ENCODE assay signal across 13 mouse cellular contexts in genomic region chr17:80808069-80808468, GRCm38 (mm10).
DNase-seq lines count a peak whose midpoint lies in the region; ATAC-seq and TF ChIP-seq lines count a peak whose summit lies in the region.
"Had no signal": no experiment of that assay in that cellular context is flagged by ENCODE, and none has a peak within 500 bp of the region (broad histone marks: within the 10 kb centered on the region; RNA-seq: fewer than 3 reads in every experiment).

No protein-coding gene starts in this region.

- H3K9ac ChIP-seq in intestine, embryonic 15.5 days, result no peak overlapping the region
- H3K9ac ChIP-seq in intestine, postnatal 0 days (ENCODE audit: low read depth, low read length), result no peak overlapping the region
- no peak overlapping the region for H3K9ac ChIP-seq in ES-E14 (ENCODE audit: insufficient read depth, low read depth, low read length, poor library complexity, severe bottlenecking)
- H3K9ac ChIP-seq: hindbrain, embryonic 15.5 days; liver, embryonic 14.5 days; midbrain, embryonic 13.5 days; neural tube, embryonic 15.5 days had no signal

- H3K4me3 ChIP-seq in intestine, embryonic 15.5 days (replicated peaks), result no peak overlapping the region
- no peak overlapping the region for H3K4me3 ChIP-seq in intestine, postnatal 0 days (ENCODE audit: low read depth, low read length)
- no peak overlapping the region for H3K4me3 ChIP-seq in ES-E14 (ENCODE audit: insufficient read depth in 1 of 2, low read depth in 1 of 2, low read length in 2 of 2, poor library complexity in 1 of 2, severe bottlenecking in 1 of 2)
- no peak overlapping the region for H3K4me3 ChIP-seq in embryonic fibroblast, embryonic 13.5 days (ENCODE audit: insufficient read depth, low read length)
- H3K4me3 ChIP-seq: hindbrain, embryonic 15.5 days; midbrain, embryonic 13.5 days; neural tube, embryonic 15.5 days had no signal

- ATAC-seq in intestine, embryonic 15.5 days, result peak; percentile 31; the same call in 1 of the 2 replicates
- ATAC-seq in intestine, postnatal 0 days, result no peak
- ATAC-seq: midbrain, embryonic 13.5 days had no signal

- no peaks in the 10 kb centered on the region for H3K27me3 ChIP-seq in intestine, embryonic 15.5 days (replicated peaks)
- no peaks in the 10 kb centered on the region for H3K27me3 ChIP-seq in intestine, postnatal 0 days (replicated peaks; ENCODE audit: control insufficient read depth, insufficient read depth, low read length)
- H3K27me3 ChIP-seq: hindbrain, embryonic 15.5 days; midbrain, embryonic 13.5 days; neural tube, embryonic 15.5 days had no signal

- H3K9me3 ChIP-seq in intestine, embryonic 15.5 days, result no peaks in the 10 kb centered on the region
- no peaks in the 10 kb centered on the region for H3K9me3 ChIP-seq in intestine, postnatal 0 days (ENCODE audit: control insufficient read depth)
- H3K9me3 ChIP-seq in ES-E14 (ENCODE audit: control insufficient read depth, insufficient read depth, low read depth, low read length), result no peaks in the 10 kb centered on the region
- H3K9me3 ChIP-seq: hindbrain, embryonic 15.5 days; midbrain, embryonic 13.5 days; neural tube, embryonic 15.5 days had no signal

- H3K4me2 ChIP-seq in intestine, embryonic 15.5 days (replicated peaks), result no peak overlapping the region
- no peak overlapping the region for H3K4me2 ChIP-seq in intestine, postnatal 0 days (replicated peaks; ENCODE audit: low read depth)
- H3K4me2 ChIP-seq: hindbrain, embryonic 15.5 days; midbrain, embryonic 13.5 days; neural tube, embryonic 15.5 days had no signal

- H3K4me1 ChIP-seq in intestine, embryonic 15.5 days (replicated peaks), result no peaks in the 10 kb centered on the region
- H3K4me1 ChIP-seq in intestine, postnatal 0 days (replicated peaks; ENCODE audit: control insufficient read depth, insufficient read depth, low read length), result no peaks in the 10 kb centered on the region
- 0 out of 4 replicates have a peak, but pooled peaks cover 0 to 1% of the 10 kb centered on the region in 2 experiments for H3K4me1 ChIP-seq in ES-E14 (ENCODE audit: control insufficient read depth in 2 of 2, insufficient read depth in 2 of 2, low read length in 2 of 2, poor library complexity in 1 of 2)
- peaks cover 2% of the 10 kb centered on the region; the same call in 1 of the 2 replicates for H3K4me1 ChIP-seq in embryonic fibroblast, embryonic 13.5 days (ENCODE audit: control insufficient read depth, insufficient read depth, low read length)
- H3K4me1 ChIP-seq: hindbrain, embryonic 15.5 days; midbrain, embryonic 13.5 days had no signal

- 55% methylated on average over 10 of the region's 10 CpGs for WGBS in intestine, embryonic 15.5 days
- 53% methylated on average over 10 of the region's 10 CpGs for WGBS in intestine, postnatal 0 days

- TF ChIP-seq CTCF in intestine, postnatal 0 days (IDR thresholded peaks at IDR 0.05; ENCODE audit: low read depth), result no peak
- no peak for TF ChIP-seq CTCF in embryonic fibroblast, embryonic 13.5 days (IDR thresholded peaks at IDR 0.05; ENCODE audit: borderline replicate concordance, insufficient read depth, low read length)

- in situ Hi-C loops in ES-E14 (cut with MboI; ENCODE audit: low sequenced_read_pairs in 2 of 2, unreplicated experiment in 2 of 2), result no loop called here

- no peak for DNase-seq in ES-E14 (ENCODE audit: low read depth, low spot score)
- peak; percentile 47 for DNase-seq in kidney, postnatal 10 days
- DNase-seq in cerebellum, adult 11-12 months, result no peak
- no peak for DNase-seq in cerebellum, postnatal 4 days (ENCODE audit: low spot score in 2 of 2)
- no peak for DNase-seq in thymus, postnatal 4 days
- DNase-seq: layer of hippocampus, postnatal 36 days had no signal

- no peak overlapping the region for H3K27ac ChIP-seq in intestine, embryonic 15.5 days
- H3K27ac ChIP-seq in intestine, postnatal 0 days (ENCODE audit: low read depth, low read length), result no peak overlapping the region
- no peak overlapping the region for H3K27ac ChIP-seq in ES-E14 (ENCODE audit: insufficient read depth, low read depth, low read length, poor library complexity, severe bottlenecking)
- H3K27ac ChIP-seq in embryonic fibroblast, embryonic 13.5 days (ENCODE audit: insufficient read depth, low read length), result peak overlapping the region; percentile 80
- H3K27ac ChIP-seq: hindbrain, embryonic 15.5 days; liver, embryonic 14.5 days; midbrain, embryonic 13.5 days; neural tube, embryonic 15.5 days had no signal

- H3K36me3 ChIP-seq in intestine, embryonic 15.5 days, result no peaks in the 10 kb centered on the region
- no peaks in the 10 kb centered on the region for H3K36me3 ChIP-seq in intestine, postnatal 0 days (ENCODE audit: control insufficient read depth, insufficient read depth)
- no peaks in the 10 kb centered on the region for H3K36me3 ChIP-seq in ES-E14 (ENCODE audit: control insufficient read depth, insufficient read depth, low read length, poor library complexity, severe bottlenecking)
- H3K36me3 ChIP-seq: hindbrain, embryonic 15.5 days; midbrain, embryonic 13.5 days; neural tube, embryonic 15.5 days had no signal

- no peak for TF ChIP-seq POLR2A in embryonic fibroblast, embryonic 13.5 days (IDR thresholded peaks at IDR 0.05; ENCODE audit: low read depth, low read length)

TF ChIP-seq in ES-E14, 5 proteins besides CTCF, POLR2A, EP300 and RAD21:
- TF ChIP-seq CHD2 (IDR thresholded peaks at IDR 0.05; ENCODE audit: low read depth, low read length) (no peak), HCFC1 (IDR thresholded peaks at IDR 0.05; ENCODE audit: borderline replicate concordance, insufficient read depth, low read length) (no peak), MAFK (IDR thresholded peaks at IDR 0.05; ENCODE audit: insufficient read depth, low read depth, low read length) (peak; percentile 87), ZNF384 (IDR thresholded peaks at IDR 0.05; ENCODE audit: low read depth, low read length) (no peak), ZC3H11A (IDR thresholded peaks at IDR 0.05; ENCODE audit: borderline replicate concordance, low read depth, low read length) (no peak)
